Mouse (Mus musculus) intestine, embryonic 15.5 days (tissue): ENCODE data around the gene Il20rb. TPM values are rescaled to one million over a fixed set of nuclear protein-coding genes. Genes with fewer than 3 reads are reported as not detected.
A peak's percentile ranks its signal among the peaks of the same experiment; 100 is the strongest.

Experiments
- ATAC-seq: fragments of 200-750 bp; cut with Nextera tagmentation; 2 replicates; pipeline ENCODE4 v1.8.0; 2017; ENCODE audit warnings: moderate TSS enrichment, moderate library complexity
- H3K27ac ChIP-seq: fragments of 300-500 bp; sonication (generic); 2 replicates; pipeline ENCODE4 v1.5.1; 2015; ENCODE audit warnings: mild to moderate bottlenecking, inconsistent platforms
- H3K27me3 ChIP-seq: fragments of 300-500 bp; sonication (generic); replicated peaks from 2 replicates; pipeline ENCODE4 v1.6.1; 2015; ENCODE audit warnings: inconsistent platforms
- H3K36me3 ChIP-seq: fragments of 300-500 bp; sonication (generic); 2 replicates; pipeline ENCODE4 v1.6.1; 2015; ENCODE audit warnings: inconsistent platforms
- H3K4me1 ChIP-seq: fragments of 300-500 bp; sonication (generic); replicated peaks from 2 replicates; pipeline ENCODE4 v1.6.1; 2015; ENCODE audit warnings: inconsistent platforms
- H3K4me2 ChIP-seq: fragments of 300-500 bp; sonication (generic); replicated peaks from 2 replicates; pipeline ENCODE4 v1.6.1; 2015; ENCODE audit warnings: mild to moderate bottlenecking, inconsistent platforms
- H3K4me3 ChIP-seq: fragments of 300-500 bp; sonication (generic); replicated peaks from 2 replicates; pipeline ENCODE4 v1.5.1; 2015; ENCODE audit warnings: inconsistent platforms
- H3K9ac ChIP-seq: fragments of 300-500 bp; sonication (generic); 2 replicates; pipeline ENCODE4 v1.6.1; 2015; ENCODE audit warnings: inconsistent platforms
- H3K9me3 ChIP-seq: fragments of 300-500 bp; sonication (generic); 2 replicates; pipeline ENCODE4 v1.6.1; 2016; ENCODE audit warnings: inconsistent platforms
- WGBS: fragments of 180-500 bp; shearing (Covaris S2); methylation state at CpG from one replicate; pipeline ENCODE4 v1.1.7; 2015; 5-methylcytosine and 5-hydroxymethylcytosine counted together
- polyA plus RNA-seq: library from polyadenylated mRNA; unstranded; fragments of >200 nt; fragmentation: Nextera tagmentation; extraction: Ambion mirVana; gene quantifications from 2 replicates; pipeline ENCODE4 v1.2.1, GENCODE M21; 2015

Gene Il20rb
- 1.3 and 1.4 TPM in 2 replicates for polyA plus RNA-seq

- H3K9ac ChIP-seq: no peak within 1 kb of the TSS
- H3K27ac ChIP-seq: no peak within 1 kb of the TSS
- no peaks in the 10 kb centered on the region for H3K36me3 ChIP-seq
- no peaks in the 10 kb centered on the region; the same call in 1 of the 2 replicates for H3K4me1 ChIP-seq
- ATAC-seq: no peak
- no peak within 1 kb of the TSS for H3K4me3 ChIP-seq
- H3K9me3 ChIP-seq: no peaks in the 10 kb centered on the region
- 83% methylated on average over 5 of the region's 5 CpGs for WGBS
- H3K4me2 ChIP-seq: no peak within 1 kb of the TSS
- no peaks in the 10 kb centered on the region for H3K27me3 ChIP-seq
Measured at GRCm38 (mm10) chr9:100486431-100486830, at the start of gene Il20rb. Il20rb (minus strand) TSS chr9:100486788.

- no peaks in the 10 kb centered on the region for H3K36me3 ChIP-seq
- WGBS: 88% methylated on average over 2 of the region's 2 CpGs
- no peaks in the 10 kb centered on the region for H3K27me3 ChIP-seq
- no peaks in the 10 kb centered on the region for H3K4me1 ChIP-seq
- no peak overlapping the region for H3K4me2 ChIP-seq
- H3K9ac ChIP-seq: no peak overlapping the region
- no peak overlapping the region for H3K4me3 ChIP-seq
- H3K9me3 ChIP-seq: no peaks in the 10 kb centered on the region
- ATAC-seq: no peak
- no peak overlapping the region for H3K27ac ChIP-seq
Measured at GRCm38 (mm10) chr9:100535618-100536262, 49.2 kb upstream of the Il20rb start.

DNA sequence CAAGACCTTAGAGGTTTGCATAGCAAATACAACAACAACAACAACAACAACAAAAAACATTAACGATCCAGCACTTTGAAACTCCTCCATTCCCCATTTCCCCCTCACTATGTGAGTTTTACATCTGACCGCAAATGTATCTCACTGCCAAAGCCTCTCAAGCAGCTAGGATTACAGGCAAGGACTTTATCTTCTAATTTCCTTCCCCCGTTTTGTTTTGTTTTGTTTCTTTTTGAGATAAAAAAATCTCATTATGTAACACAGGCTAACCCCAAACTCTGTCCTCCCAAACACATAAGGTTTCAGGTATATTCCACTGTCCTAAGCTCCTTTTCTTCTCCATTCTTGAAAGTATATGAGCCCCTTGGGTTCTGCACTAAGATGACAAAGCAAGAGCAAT is 48.1 kb upstream of the Il20rb start:
- H3K4me1 ChIP-seq: no peaks in the 10 kb centered on the region
- H3K4me3 ChIP-seq: no peak overlapping the region
- H3K27me3 ChIP-seq: no peaks in the 10 kb centered on the region
- ATAC-seq: no peak
- H3K9me3 ChIP-seq: no peaks in the 10 kb centered on the region
- H3K36me3 ChIP-seq: no peaks in the 10 kb centered on the region
- WGBS: 94% methylated on average over 3 of the region's 3 CpGs
- no peak overlapping the region for H3K4me2 ChIP-seq
- no peak overlapping the region for H3K27ac ChIP-seq
- no peak overlapping the region for H3K9ac ChIP-seq

DNA sequence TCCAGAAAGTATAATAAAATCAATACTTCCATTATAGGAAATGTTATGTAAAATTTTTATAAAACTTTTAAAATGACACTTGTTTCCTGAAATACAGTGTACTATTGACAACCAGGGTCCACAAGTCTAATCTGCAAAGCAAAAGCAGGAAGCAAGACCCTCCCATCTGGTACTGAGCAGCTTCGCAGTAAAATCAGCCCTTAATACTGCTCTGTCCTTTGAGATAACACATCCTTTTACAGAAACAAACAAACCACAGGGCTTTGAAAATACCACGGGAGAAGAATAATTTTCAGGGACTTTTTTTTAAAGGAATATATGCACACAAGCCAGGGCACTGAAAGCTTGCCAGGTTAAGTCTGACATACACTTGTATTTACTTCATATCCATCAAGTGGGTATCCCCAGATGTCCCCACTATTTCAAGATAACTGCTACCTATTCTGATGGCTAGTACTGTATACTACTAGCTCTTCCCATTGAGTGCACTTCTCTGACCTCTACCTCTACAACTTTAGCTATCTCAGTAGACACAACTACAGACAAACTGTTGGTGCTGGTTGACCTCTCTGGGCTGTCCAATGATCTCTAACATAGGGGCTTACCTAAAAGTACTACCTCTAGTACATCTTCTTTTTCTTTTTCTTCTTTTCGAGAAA is 46.4 kb upstream of the Il20rb start:
- no peak overlapping the region for H3K9ac ChIP-seq
- H3K4me2 ChIP-seq: no peak overlapping the region
- H3K9me3 ChIP-seq: 0 out of 2 replicates have a peak, but pooled peaks cover 7% of the 10 kb centered on the region
- H3K36me3 ChIP-seq: 0 out of 2 replicates have a peak, but pooled peaks cover 3% of the 10 kb centered on the region
- H3K27me3 ChIP-seq: no peaks in the 10 kb centered on the region
- ATAC-seq: no peak
- 60% methylated on average over 3 of the region's 3 CpGs for WGBS
- no peak overlapping the region for H3K4me3 ChIP-seq
- no peak overlapping the region for H3K27ac ChIP-seq
- H3K4me1 ChIP-seq: no peaks in the 10 kb centered on the region

GRCm38 (mm10) chr9:100531296-100531695 is 44.7 kb upstream of the Il20rb start:
- Histone ChIP-seq H3K9me3 (0 out of 2 replicates have a peak, but pooled peaks cover 7% of the 10 kb centered on the region), H3K4me3 (no peak overlapping the region), H3K36me3 (0 out of 2 replicates have a peak, but pooled peaks cover 3% of the 10 kb centered on the region), H3K4me1 (no peaks in the 10 kb centered on the region), H3K9ac (no peak overlapping the region), H3K27ac (no peak overlapping the region), H3K27me3 (no peaks in the 10 kb centered on the region), H3K4me2 (no peak overlapping the region)
- WGBS: 66% methylated on average over 1 of the region's 1 CpGs
- no peak for ATAC-seq

DNA sequence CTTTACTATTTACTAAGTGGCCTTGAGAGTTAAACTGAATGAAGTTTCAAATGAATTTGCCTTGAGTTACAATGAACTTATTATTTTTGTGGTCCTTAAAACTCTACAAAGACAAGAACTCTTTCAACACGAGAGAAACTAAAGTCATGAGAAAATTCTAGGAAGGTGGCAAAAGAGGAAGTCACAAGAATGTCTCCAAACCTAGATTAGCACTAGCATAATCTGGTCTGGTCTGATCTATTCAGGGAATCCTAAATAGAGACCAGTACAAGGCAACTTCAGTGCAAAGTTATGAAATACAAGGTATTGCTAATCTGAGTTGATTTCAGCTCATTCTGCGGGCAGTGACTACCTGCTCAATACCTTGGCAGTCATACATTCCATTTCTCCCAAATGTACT is 38.6 kb upstream of the Il20rb start:
- Histone ChIP-seq H3K9me3 (0 out of 2 replicates have a peak, but pooled peaks cover 7% of the 10 kb centered on the region), H3K27ac (no peak overlapping the region), H3K27me3 (no peaks in the 10 kb centered on the region), H3K4me3 (no peak overlapping the region), H3K36me3 (0 out of 2 replicates have a peak, but pooled peaks cover 3% of the 10 kb centered on the region), H3K4me1 (no peaks in the 10 kb centered on the region), H3K4me2 (no peak overlapping the region), H3K9ac (no peak overlapping the region)
- WGBS: 84% methylated on average over 2 of the region's 2 CpGs
- no peak for ATAC-seq

GRCm38 (mm10) chr9:100522029-100522428 is 35.4 kb upstream of the Il20rb start:
- no peak overlapping the region for H3K4me2 ChIP-seq
- WGBS: 78% methylated on average over 2 of the region's 2 CpGs
- no peaks in the 10 kb centered on the region for H3K27me3 ChIP-seq
- no peak overlapping the region for H3K4me3 ChIP-seq
- no peak overlapping the region for H3K27ac ChIP-seq
- H3K9ac ChIP-seq: no peak overlapping the region
- no peaks in the 10 kb centered on the region for H3K9me3 ChIP-seq
- ATAC-seq: no peak
- no peaks in the 10 kb centered on the region for H3K4me1 ChIP-seq
- no peaks in the 10 kb centered on the region for H3K36me3 ChIP-seq

- Histone ChIP-seq H3K9ac (no peak overlapping the region), H3K36me3 (no peaks in the 10 kb centered on the region), H3K4me3 (no peak overlapping the region), H3K4me1 (no peaks in the 10 kb centered on the region), H3K27me3 (no peaks in the 10 kb centered on the region), H3K27ac (no peak overlapping the region), H3K9me3 (no peaks in the 10 kb centered on the region), H3K4me2 (no peak overlapping the region)
- WGBS: 6% methylated on average over 2 of the region's 2 CpGs
- peak; percentile 47; the same call in 1 of the 2 replicates for ATAC-seq
Measured at GRCm38 (mm10) chr9:100520586-100520985, 34.0 kb upstream of the Il20rb start.

- Histone ChIP-seq H3K27ac (no peak overlapping the region), H3K4me2 (no peak overlapping the region), H3K27me3 (no peaks in the 10 kb centered on the region), H3K36me3 (no peaks in the 10 kb centered on the region), H3K4me1 (no peaks in the 10 kb centered on the region), H3K9me3 (no peaks in the 10 kb centered on the region), H3K4me3 (no peak overlapping the region), H3K9ac (no peak overlapping the region)
- WGBS: 93% methylated on average over 3 of the region's 3 CpGs
- no peak for ATAC-seq
Measured at GRCm38 (mm10) chr9:100520012-100520411, 33.4 kb upstream of the Il20rb start.

GRCm38 (mm10) chr9:100507581-100507980 is 21.0 kb upstream of the Il20rb start:
- H3K27me3 ChIP-seq: no peaks in the 10 kb centered on the region
- H3K36me3 ChIP-seq: no peaks in the 10 kb centered on the region
- no peak overlapping the region for H3K4me2 ChIP-seq
- H3K4me1 ChIP-seq: no peaks in the 10 kb centered on the region
- no peaks in the 10 kb centered on the region for H3K9me3 ChIP-seq
- H3K27ac ChIP-seq: no peak overlapping the region
- no peak overlapping the region for H3K9ac ChIP-seq
- H3K4me3 ChIP-seq: no peak overlapping the region
- WGBS: 89% methylated on average over 2 of the region's 2 CpGs
- ATAC-seq: 0 out of 2 replicates have a peak, but pooled peaks have one; percentile 14

DNA sequence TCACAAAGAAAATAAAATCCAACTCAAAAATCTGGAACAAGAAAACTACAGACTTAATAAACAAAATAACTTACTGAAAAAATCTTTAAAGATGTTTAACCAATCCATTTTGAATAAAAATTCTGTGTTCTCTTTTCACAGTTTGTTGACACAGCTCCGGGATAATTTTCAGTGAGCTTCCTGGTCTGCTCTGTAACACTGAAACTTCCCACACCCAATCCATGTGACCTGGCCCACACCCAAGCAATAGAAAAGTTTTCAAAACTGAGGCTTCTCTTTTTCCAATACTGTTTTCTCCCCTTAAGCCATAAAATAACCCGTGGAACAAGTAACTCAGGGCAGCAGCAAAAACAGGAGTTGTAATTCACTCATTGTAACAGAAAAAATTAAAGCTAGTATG is 20.1 kb upstream of the Il20rb start:
- Histone ChIP-seq H3K27ac (no peak overlapping the region), H3K36me3 (no peaks in the 10 kb centered on the region), H3K27me3 (no peaks in the 10 kb centered on the region), H3K9ac (no peak overlapping the region), H3K4me2 (no peak overlapping the region), H3K4me3 (no peak overlapping the region), H3K9me3 (no peaks in the 10 kb centered on the region), H3K4me1 (no peaks in the 10 kb centered on the region)
- 30% methylated on average over 2 of the region's 2 CpGs for WGBS
- ATAC-seq: peak; percentile 91

DNA sequence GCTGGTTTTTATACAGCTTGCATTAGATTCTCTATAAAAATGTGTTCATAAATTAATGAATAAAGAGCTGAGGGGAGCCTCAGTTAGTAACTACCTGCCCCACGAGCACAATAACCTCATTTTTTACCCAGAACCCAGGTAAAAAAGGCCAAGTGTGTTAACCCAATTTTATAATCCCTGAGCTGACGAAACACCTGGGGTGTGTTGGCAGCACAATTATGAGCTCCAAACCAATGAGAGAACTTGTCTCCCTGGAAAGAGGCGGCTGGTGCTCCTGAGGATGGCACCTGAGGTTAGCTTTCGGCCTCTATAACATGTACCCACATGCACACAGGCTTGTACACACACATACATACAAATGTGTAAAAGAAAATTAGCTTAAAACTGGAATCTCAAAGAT is 18.9 kb upstream of the Il20rb start:
- Histone ChIP-seq H3K27ac (no peak overlapping the region), H3K9me3 (no peaks in the 10 kb centered on the region), H3K9ac (no peak overlapping the region), H3K4me3 (no peak overlapping the region), H3K27me3 (no peaks in the 10 kb centered on the region), H3K4me1 (no peaks in the 10 kb centered on the region), H3K36me3 (no peaks in the 10 kb centered on the region), H3K4me2 (peak overlapping the region; percentile 22; the same call in 1 of the 2 replicates)
- no peak for ATAC-seq
- 81% methylated on average over 4 of the region's 4 CpGs for WGBS
